Mouse (Mus musculus) midbrain, embryonic 16.5 days (tissue): Measurements from ENCODE around the gene Eif2ak2. TPM values are rescaled to one million over a fixed set of nuclear protein-coding genes. Genes with fewer than 3 reads are reported as not detected.

ENCODE experiments used
- polyA plus RNA-seq: library from polyadenylated mRNA; unstranded; fragments of >200 nt; fragmentation: Nextera tagmentation; extraction: Ambion mirVana; gene quantifications from 2 replicates; pipeline ENCODE4 v1.2.1, GENCODE M21; 2015

Eif2ak2 gene
- polyA plus RNA-seq, 1 experiment from 2014 or later: 2.4 TPM

Other genes starting within 250 kb of the Eif2ak2 start
- 5.9 and 6.3 TPM in 2 replicates for gene Strn, start 145.4 kb downstream of the Eif2ak2 start, polyA plus RNA-seq
- 20.5 and 23.2 TPM in 2 replicates for gene Heatr5b, start 47.2 kb downstream of the Eif2ak2 start, polyA plus RNA-seq
- gene Gpatch11, start 47.0 kb downstream of the Eif2ak2 start, polyA plus RNA-seq: 50.9 and 51.6 TPM in 2 replicates
- gene Sult6b1, start 24.4 kb upstream of the Eif2ak2 start, polyA plus RNA-seq: 0.16 and 0.27 TPM in 2 replicates
- gene Cebpzos, start 33.9 kb upstream of the Eif2ak2 start, polyA plus RNA-seq: 105 and 113 TPM in 2 replicates
- 38.0 and 45.8 TPM in 2 replicates for gene Cebpz, start 54.5 kb upstream of the Eif2ak2 start, polyA plus RNA-seq
- gene Ndufaf7, start 54.6 kb upstream of the Eif2ak2 start, polyA plus RNA-seq: 66.3 and 68.0 TPM in 2 replicates
- gene Prkd3, start 138.2 kb upstream of the Eif2ak2 start, polyA plus RNA-seq: 9.8 and 10.3 TPM in 2 replicates
- 27.3 and 28.8 TPM in 2 replicates for gene Qpct, start 169.3 kb upstream of the Eif2ak2 start, polyA plus RNA-seq